Mouse (Mus musculus) heart, embryonic 13.5 days (tissue): ENCODE measurements around the gene Hsdl1. TPM values are rescaled to one million over a fixed set of nuclear protein-coding genes. Genes with fewer than 3 reads are reported as not detected.

ENCODE experiments used
- ATAC-seq: fragments of 200-750 bp; cut with Nextera tagmentation; 2 replicates; pipeline ENCODE4 v1.8.0; 2017; ENCODE audit warnings: moderate TSS enrichment; ENCODE audit not compliant: insufficient number of reproducible peaks, low FRiP score, low TSS enrichment; ENCODE audit errors: extremely low read depth
- H3K27ac ChIP-seq: fragments of 300-500 bp; sonication (generic); replicated peaks from 2 replicates; pipeline ENCODE4 v1.5.1; 2015; ENCODE audit warnings: moderate library complexity, mild to moderate bottlenecking, inconsistent platforms
- H3K27me3 ChIP-seq: fragments of 300-500 bp; sonication (generic); replicated peaks from 2 replicates; pipeline ENCODE4 v1.6.1; 2015; ENCODE audit warnings: mild to moderate bottlenecking, inconsistent platforms
- H3K36me3 ChIP-seq: fragments of 300-500 bp; sonication (generic); 2 replicates; pipeline ENCODE4 v1.6.1; 2015; ENCODE audit warnings: mild to moderate bottlenecking, inconsistent platforms
- H3K4me1 ChIP-seq: fragments of 300-500 bp; sonication (generic); 2 replicates; pipeline ENCODE4 v1.6.1; 2015; ENCODE audit warnings: inconsistent platforms
- H3K4me2 ChIP-seq: fragments of 300-500 bp; sonication (generic); 2 replicates; pipeline ENCODE4 v1.6.1; 2015; ENCODE audit warnings: inconsistent platforms, mild to moderate bottlenecking, moderate library complexity
- H3K4me3 ChIP-seq: fragments of 300-500 bp; sonication (generic); 2 replicates; pipeline ENCODE4 v1.5.1; 2015; ENCODE audit warnings: moderate library complexity, mild to moderate bottlenecking, inconsistent platforms
- H3K9ac ChIP-seq: fragments of 300-500 bp; sonication (generic); 2 replicates; pipeline ENCODE4 v1.6.1; 2015; ENCODE audit warnings: inconsistent platforms, mild to moderate bottlenecking, moderate library complexity
- H3K9me3 ChIP-seq: fragments of 300-500 bp; sonication (generic); 2 replicates; pipeline ENCODE4 v1.6.1; 2016; ENCODE audit warnings: inconsistent platforms
- WGBS: fragments of 180-500 bp; shearing (Covaris S2); methylation state at CpG from one replicate; pipeline ENCODE4 v1.1.7; 2015; ENCODE audit warnings: mixed read lengths; 5-methylcytosine and 5-hydroxymethylcytosine counted together
- polyA plus RNA-seq: library from polyadenylated mRNA; unstranded; fragments of >200 nt; fragmentation: Nextera tagmentation; extraction: Ambion mirVana; gene quantifications from 2 replicates; pipeline ENCODE4 v1.2.1, GENCODE M21; 2015

Gene Hsdl1
- polyA plus RNA-seq, result 31.3 and 32.4 TPM in 2 replicates

DNA sequence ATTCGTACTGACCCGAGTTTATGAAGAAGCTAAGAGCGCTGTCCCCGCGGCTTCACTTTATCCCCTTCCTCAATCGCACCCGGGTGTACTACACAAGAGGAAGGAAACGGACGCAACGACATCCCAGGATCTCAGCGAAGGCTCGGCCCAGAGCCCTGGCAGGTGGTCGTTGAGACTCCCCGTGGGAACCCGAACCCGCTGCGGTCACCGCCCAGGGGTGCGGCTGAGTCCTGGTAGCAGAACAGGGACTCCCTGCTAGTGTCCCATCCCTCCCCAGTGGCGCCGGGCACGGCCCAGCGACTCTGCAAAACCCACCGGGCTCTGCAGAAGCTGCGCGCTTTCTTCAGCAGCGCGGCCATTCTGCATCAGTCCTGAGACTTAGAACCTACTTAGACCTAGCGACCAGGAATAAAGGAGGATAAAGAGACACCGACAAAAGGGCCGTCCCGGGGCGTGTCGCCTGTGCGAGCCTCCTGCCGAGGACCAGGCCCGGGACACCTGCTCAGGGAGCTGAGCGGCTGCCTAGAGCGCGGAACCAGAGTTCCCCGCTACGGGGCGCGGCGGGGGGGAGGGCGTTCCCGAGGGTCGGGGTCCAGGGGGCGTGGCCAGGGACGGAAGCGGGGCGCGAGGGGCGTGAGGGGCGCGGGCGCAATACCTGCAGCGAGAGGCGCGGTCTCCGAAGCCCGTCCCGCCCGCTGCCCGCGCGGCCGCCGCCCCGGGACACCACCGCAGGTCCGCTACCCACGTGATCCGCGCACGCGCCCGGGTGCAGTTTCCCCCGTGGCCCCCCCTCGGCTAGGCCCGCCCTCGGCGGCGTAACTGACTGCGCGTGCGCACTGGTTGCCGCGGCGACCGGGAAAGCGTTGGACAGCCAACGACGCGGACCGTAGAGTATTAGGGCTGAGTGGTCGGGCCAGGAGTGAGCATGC, at the start of gene Hsdl1, which contains the start of gene Dnaaf1:
Gene Hsdl1, minus strand, starts transcription at position 747 of the 929 bp plus-strand sequence.
Gene Dnaaf1, plus strand, starts transcription at position 799 of the 929 bp plus-strand sequence.
- no peaks in the 10 kb centered on the region for H3K9me3 ChIP-seq
- peak within 1 kb of the TSS; percentile 65 for H3K27ac ChIP-seq
- ATAC-seq, result peak; percentile 90
- 1% methylated on average over 88 of the region's 97 CpGs for WGBS
- peak within 1 kb of the TSS; percentile 73 for H3K4me3 ChIP-seq
- H3K4me1 ChIP-seq, result peaks cover 27% of the 10 kb centered on the region
- H3K4me2 ChIP-seq, result peak within 1 kb of the TSS; percentile 99
- H3K9ac ChIP-seq, result peak within 1 kb of the TSS; percentile 88
- H3K27me3 ChIP-seq, result peaks cover 39% of the 10 kb centered on the region
- no peaks in the 10 kb centered on the region for H3K36me3 ChIP-seq

DNA sequence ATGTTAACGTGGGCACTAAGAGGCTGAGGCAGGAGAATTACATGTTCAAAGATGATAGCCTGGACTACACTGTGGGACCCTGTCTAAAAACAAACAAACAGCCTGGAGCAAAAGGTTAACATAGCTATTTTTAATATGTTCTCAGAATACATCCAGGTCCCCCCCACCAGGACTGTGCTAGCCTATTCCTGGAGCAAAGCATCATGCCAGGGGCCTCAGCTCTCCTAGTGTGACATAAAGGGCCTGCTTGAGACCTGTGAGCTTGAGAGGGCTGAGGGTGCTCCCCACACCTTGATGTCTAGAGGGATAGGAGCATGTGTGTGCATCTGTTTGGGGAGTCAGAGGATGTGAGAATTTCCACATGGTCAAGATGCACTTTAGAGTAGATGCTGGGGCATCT, 48.8 kb upstream of the Hsdl1 start:
- Histone ChIP-seq H3K27ac (no peak overlapping the region), H3K36me3 (no peaks in the 10 kb centered on the region), H3K27me3 (peaks cover 19% of the 10 kb centered on the region; the same call in 1 of the 2 replicates), H3K4me2 (no peak overlapping the region), H3K4me3 (no peak overlapping the region), H3K4me1 (peaks cover 17% of the 10 kb centered on the region), H3K9me3 (no peaks in the 10 kb centered on the region), H3K9ac (no peak overlapping the region)
- no peak for ATAC-seq
- 66% methylated on average over 1 of the region's 1 CpGs for WGBS

DNA sequence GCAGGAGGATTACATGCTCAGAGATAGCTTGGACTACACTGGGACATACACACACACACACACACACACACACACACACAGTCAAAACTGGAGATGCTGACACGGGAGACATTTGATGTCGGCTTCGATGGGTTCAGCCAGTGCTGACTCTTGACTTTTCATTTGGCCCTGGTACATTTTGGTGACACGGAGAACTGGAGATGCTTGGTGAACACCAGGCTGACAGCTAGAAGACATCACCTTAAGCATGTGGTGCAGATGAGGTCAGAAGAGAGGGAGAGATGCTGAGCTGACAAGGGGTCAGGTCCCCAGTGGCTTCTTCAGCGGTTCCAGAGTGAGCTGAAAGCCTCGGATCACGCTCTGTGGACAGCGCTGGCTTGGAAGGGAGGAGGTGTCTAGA, 48.1 kb upstream of the Hsdl1 start:
- no peak overlapping the region for H3K4me2 ChIP-seq
- no peak for ATAC-seq
- H3K4me3 ChIP-seq, result no peak overlapping the region
- 78% methylated on average over 8 of the region's 8 CpGs for WGBS
- no peak overlapping the region for H3K27ac ChIP-seq
- H3K4me1 ChIP-seq, result peaks cover 17% of the 10 kb centered on the region
- no peaks in the 10 kb centered on the region for H3K9me3 ChIP-seq
- no peaks in the 10 kb centered on the region for H3K36me3 ChIP-seq
- peaks cover 19% of the 10 kb centered on the region; the same call in 1 of the 2 replicates for H3K27me3 ChIP-seq
- H3K9ac ChIP-seq, result no peak overlapping the region

DNA sequence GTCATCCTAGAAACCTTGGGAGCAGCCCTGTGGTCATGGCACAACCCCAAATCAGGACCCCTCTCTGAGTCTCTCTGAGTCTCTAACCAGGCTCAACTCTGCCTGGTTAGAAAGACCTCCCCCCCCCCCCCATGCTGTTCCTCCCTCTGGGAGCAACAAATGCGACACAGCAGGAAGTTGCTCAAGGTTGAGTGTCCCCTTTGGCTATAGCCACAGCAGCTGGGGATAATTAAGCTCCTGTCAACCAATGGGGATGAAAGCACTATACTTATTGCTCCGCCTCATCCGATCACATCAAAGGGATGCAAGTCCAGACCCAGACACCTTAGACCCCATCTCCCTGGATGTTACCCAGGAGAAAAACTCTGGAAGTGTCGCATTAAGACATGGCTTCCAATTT, 47.6 kb upstream of the Hsdl1 start:
- Histone ChIP-seq H3K36me3 (no peaks in the 10 kb centered on the region), H3K9ac (no peak overlapping the region), H3K27me3 (peaks cover 19% of the 10 kb centered on the region; the same call in 1 of the 2 replicates), H3K27ac (no peak overlapping the region), H3K4me1 (peaks cover 13% of the 10 kb centered on the region), H3K4me3 (no peak overlapping the region), H3K4me2 (no peak overlapping the region), H3K9me3 (no peaks in the 10 kb centered on the region)
- WGBS, result 71% methylated on average over 4 of the region's 4 CpGs
- ATAC-seq, result no peak

GRCm38 (mm10) chr8:119620848-119621465, 46.0 kb upstream of the Hsdl1 start:
- Histone ChIP-seq H3K27me3 (peaks cover 19% of the 10 kb centered on the region; the same call in 1 of the 2 replicates), H3K9me3 (no peaks in the 10 kb centered on the region), H3K27ac (0 out of 2 replicates have a peak overlapping the region, but pooled peaks have one; percentile 32), H3K4me2 (no peak overlapping the region), H3K36me3 (no peaks in the 10 kb centered on the region), H3K4me3 (no peak overlapping the region), H3K4me1 (peaks cover 9% of the 10 kb centered on the region), H3K9ac (no peak overlapping the region)
- WGBS, result 57% methylated on average over 14 of the region's 14 CpGs
- no peak for ATAC-seq

DNA sequence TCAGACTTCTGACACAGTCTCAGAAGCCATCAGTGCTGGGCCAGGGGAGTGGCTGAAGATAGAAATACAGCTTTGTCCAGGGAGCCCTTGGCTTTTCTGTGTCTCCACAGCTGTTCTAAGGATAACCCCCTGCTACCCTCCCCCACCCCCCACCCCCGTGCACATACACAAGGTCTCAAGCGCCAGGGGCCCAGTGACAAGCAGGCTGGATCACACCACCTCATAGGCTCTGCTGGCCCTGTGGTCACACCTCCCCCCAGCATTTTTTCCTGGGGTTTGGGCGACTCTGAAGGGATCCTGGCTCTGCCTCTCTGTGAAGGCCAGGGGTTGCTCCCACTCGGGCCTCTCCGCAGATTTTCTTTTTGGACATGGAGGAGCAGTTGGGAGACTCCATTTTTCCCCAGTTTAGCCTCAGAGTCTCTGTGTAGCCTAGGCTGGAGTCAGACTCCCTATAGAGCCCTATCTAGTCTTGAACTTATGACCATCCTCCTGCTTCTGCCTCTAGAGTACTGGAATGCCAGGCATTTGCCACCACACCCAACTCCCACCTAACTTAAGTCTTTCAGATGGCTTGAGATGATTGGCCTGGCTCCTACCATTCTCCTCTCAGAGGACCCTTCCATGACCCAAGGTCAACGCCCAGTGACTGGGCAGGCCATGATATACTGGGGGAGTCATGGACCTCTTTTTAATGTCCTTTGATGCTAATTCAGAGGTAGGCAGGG, 45.3 kb upstream of the Hsdl1 start:
- Histone ChIP-seq H3K9me3 (no peaks in the 10 kb centered on the region), H3K4me3 (no peak overlapping the region), H3K27ac (0 out of 2 replicates have a peak overlapping the region, but pooled peaks have one; percentile 32), H3K27me3 (peaks cover 20% of the 10 kb centered on the region), H3K36me3 (no peaks in the 10 kb centered on the region), H3K9ac (no peak overlapping the region), H3K4me2 (no peak overlapping the region), H3K4me1 (peaks cover 9% of the 10 kb centered on the region)
- ATAC-seq, result no peak
- 65% methylated on average over 6 of the region's 6 CpGs for WGBS

GRCm38 (mm10) chr8:119618887-119619286, 43.9 kb upstream of the Hsdl1 start:
- Histone ChIP-seq H3K9me3 (no peaks in the 10 kb centered on the region), H3K4me2 (no peak overlapping the region), H3K4me3 (no peak overlapping the region), H3K4me1 (peaks cover 9% of the 10 kb centered on the region), H3K36me3 (no peaks in the 10 kb centered on the region), H3K27me3 (peaks cover 19% of the 10 kb centered on the region), H3K27ac (no peak overlapping the region), H3K9ac (no peak overlapping the region)
- no peak for ATAC-seq
- 48% methylated on average over 5 of the region's 5 CpGs for WGBS

DNA sequence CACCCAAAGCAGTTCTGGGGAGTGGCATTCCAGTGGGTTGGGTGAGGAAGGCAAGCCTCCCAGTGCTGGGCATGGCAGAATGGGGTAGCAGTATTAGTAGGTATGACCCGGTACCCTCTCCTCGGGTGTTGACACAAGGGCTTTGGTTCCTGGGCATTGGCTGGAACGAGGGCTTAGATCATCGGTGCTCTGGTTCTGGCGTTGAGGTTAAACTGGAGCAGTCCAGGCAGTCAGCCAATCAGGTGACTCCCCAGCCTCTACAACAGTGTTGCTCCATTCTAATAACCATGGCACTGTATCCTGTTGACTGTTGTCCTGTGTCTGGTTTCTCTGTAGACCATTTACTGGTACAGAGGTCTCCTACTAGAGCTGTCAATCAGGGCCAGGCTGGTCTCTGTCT, 42.6 kb upstream of the Hsdl1 start:
- no peaks in the 10 kb centered on the region for H3K36me3 ChIP-seq
- H3K4me1 ChIP-seq, result peaks cover 9% of the 10 kb centered on the region
- no peak overlapping the region for H3K9ac ChIP-seq
- H3K4me2 ChIP-seq, result no peak overlapping the region
- no peak for ATAC-seq
- peaks cover 24% of the 10 kb centered on the region for H3K27me3 ChIP-seq
- H3K27ac ChIP-seq, result no peak overlapping the region
- no peak overlapping the region for H3K4me3 ChIP-seq
- WGBS, result 80% methylated on average over 5 of the region's 5 CpGs
- no peaks in the 10 kb centered on the region for H3K9me3 ChIP-seq

- Histone ChIP-seq H3K4me3 (no peak overlapping the region), H3K9ac (no peak overlapping the region), H3K9me3 (no peaks in the 10 kb centered on the region), H3K27ac (no peak overlapping the region), H3K36me3 (no peaks in the 10 kb centered on the region), H3K4me1 (peaks cover 9% of the 10 kb centered on the region), H3K4me2 (no peak overlapping the region), H3K27me3 (peaks cover 29% of the 10 kb centered on the region)
- 88% methylated on average over 4 of the region's 4 CpGs for WGBS
- ATAC-seq, result no peak
These were observed 41.8 kb upstream of the Hsdl1 start for GRCm38 (mm10) chr8:119616811-119617210.

DNA sequence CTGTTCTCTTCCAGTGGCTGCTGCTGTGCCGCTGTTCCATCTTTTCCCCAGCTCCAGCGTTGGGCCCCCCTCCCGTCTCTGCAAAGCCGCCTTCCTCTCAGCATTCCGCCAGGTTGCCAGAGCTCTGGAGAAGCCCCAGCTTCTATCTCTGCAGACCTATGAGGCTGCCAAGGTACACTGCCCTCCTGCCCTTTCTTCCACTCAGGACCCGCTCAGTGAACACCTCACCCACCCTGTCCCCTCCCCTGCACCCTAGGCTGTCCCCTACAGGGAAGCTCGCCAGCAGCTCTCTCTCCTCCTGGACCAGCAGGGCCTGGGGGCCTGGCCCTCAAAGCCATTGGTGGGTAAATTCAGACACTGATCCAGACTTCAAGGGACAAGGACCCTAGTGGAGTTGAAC, 41.4 kb upstream of the Hsdl1 start:
- no peak overlapping the region for H3K4me3 ChIP-seq
- no peaks in the 10 kb centered on the region for H3K36me3 ChIP-seq
- H3K9me3 ChIP-seq, result no peaks in the 10 kb centered on the region
- peaks cover 9% of the 10 kb centered on the region for H3K4me1 ChIP-seq
- no peak for ATAC-seq
- WGBS, result 63% methylated on average over 7 of the region's 7 CpGs
- H3K9ac ChIP-seq, result no peak overlapping the region
- no peak overlapping the region for H3K4me2 ChIP-seq
- no peak overlapping the region for H3K27ac ChIP-seq
- peaks cover 29% of the 10 kb centered on the region for H3K27me3 ChIP-seq

DNA sequence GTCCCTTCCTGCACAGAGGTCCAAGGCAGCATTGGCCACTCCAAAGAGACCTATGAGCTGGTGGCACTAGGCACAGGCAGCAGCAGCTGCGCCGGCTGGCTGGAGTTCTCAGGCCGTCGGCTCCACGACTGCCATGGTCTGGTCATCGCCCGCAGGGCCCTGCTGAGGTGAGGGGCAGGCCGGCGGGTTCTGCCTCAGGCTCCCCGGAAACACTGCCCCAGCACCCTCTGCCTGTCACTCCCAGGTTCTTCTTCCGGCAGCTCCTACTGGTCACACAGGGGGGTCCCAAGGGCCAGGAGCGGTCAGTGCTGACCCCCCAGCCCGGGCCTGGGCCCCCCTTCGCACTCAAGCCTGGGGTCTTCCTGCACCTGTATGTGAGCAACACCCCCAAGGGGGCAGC, 40.1 kb upstream of the Hsdl1 start:
- no peaks in the 10 kb centered on the region for H3K36me3 ChIP-seq
- H3K4me3 ChIP-seq, result no peak overlapping the region
- H3K27me3 ChIP-seq, result peaks cover 29% of the 10 kb centered on the region
- no peaks in the 10 kb centered on the region for H3K4me1 ChIP-seq
- ATAC-seq, result no peak
- no peaks in the 10 kb centered on the region for H3K9me3 ChIP-seq
- H3K27ac ChIP-seq, result no peak overlapping the region
- WGBS, result 73% methylated on average over 14 of the region's 14 CpGs
- no peak overlapping the region for H3K9ac ChIP-seq
- no peak overlapping the region for H3K4me2 ChIP-seq
